Mouse (Mus musculus) embryonic facial prominence, embryonic 13.5 days (tissue): Measurements from ENCODE around the gene Serpina16. TPM values are rescaled to one million over a fixed set of nuclear protein-coding genes. Genes with fewer than 3 reads are reported as not detected.
A peak's percentile ranks its signal among the peaks of the same experiment; 100 is the strongest.

Source experiments
- ATAC-seq: fragments of 200-750 bp; cut with Nextera tagmentation; 2 replicates; pipeline ENCODE4 v1.8.0; 2017; ENCODE audit warnings: low read depth; ENCODE audit not compliant: insufficient number of reproducible peaks, insufficient read depth, low FRiP score, low TSS enrichment
- H3K27ac ChIP-seq: fragments of 300-500 bp; sonication (generic); 2 replicates; pipeline ENCODE4 v1.5.1; 2015; ENCODE audit warnings: moderate library complexity, mild to moderate bottlenecking, inconsistent platforms
- H3K27me3 ChIP-seq: fragments of 300-500 bp; sonication (generic); 2 replicates; pipeline ENCODE4 v1.6.1; 2015; ENCODE audit warnings: mild to moderate bottlenecking, inconsistent platforms
- H3K36me3 ChIP-seq: fragments of 300-500 bp; sonication (generic); 2 replicates; pipeline ENCODE4 v1.6.1; 2015; ENCODE audit warnings: mild to moderate bottlenecking, inconsistent platforms
- H3K4me1 ChIP-seq: fragments of 300-500 bp; sonication (generic); 2 replicates; pipeline ENCODE4 v1.6.1; 2015; ENCODE audit warnings: inconsistent platforms
- H3K4me2 ChIP-seq: fragments of 300-500 bp; sonication (generic); 2 replicates; pipeline ENCODE4 v1.6.1; 2015; ENCODE audit warnings: moderate library complexity, mild to moderate bottlenecking, inconsistent platforms
- H3K4me3 ChIP-seq: fragments of 300-500 bp; sonication (generic); 2 replicates; pipeline ENCODE4 v1.5.1; 2015; ENCODE audit warnings: mild to moderate bottlenecking, inconsistent platforms
- H3K9ac ChIP-seq: fragments of 300-500 bp; sonication (generic); 2 replicates; pipeline ENCODE4 v1.6.1; 2015; ENCODE audit warnings: mild to moderate bottlenecking, inconsistent platforms
- H3K9me3 ChIP-seq: fragments of 300-500 bp; sonication (generic); 2 replicates; pipeline ENCODE4 v1.6.1; 2016; ENCODE audit warnings: inconsistent platforms
- WGBS: fragments of 180-500 bp; shearing (Covaris S2); methylation state at CpG from one replicate; pipeline ENCODE4 v1.1.7; 2015; ENCODE audit warnings: mixed read lengths; 5-methylcytosine and 5-hydroxymethylcytosine counted together
- polyA plus RNA-seq: library from polyadenylated mRNA; unstranded; fragments of >200 nt; fragmentation: Nextera tagmentation; extraction: Ambion mirVana; gene quantifications from 2 replicates; pipeline ENCODE4 v1.2.1, GENCODE M21; 2015

Gene Serpina16
- polyA plus RNA-seq, 1 experiment from 2014 or later = not detected

DNA sequence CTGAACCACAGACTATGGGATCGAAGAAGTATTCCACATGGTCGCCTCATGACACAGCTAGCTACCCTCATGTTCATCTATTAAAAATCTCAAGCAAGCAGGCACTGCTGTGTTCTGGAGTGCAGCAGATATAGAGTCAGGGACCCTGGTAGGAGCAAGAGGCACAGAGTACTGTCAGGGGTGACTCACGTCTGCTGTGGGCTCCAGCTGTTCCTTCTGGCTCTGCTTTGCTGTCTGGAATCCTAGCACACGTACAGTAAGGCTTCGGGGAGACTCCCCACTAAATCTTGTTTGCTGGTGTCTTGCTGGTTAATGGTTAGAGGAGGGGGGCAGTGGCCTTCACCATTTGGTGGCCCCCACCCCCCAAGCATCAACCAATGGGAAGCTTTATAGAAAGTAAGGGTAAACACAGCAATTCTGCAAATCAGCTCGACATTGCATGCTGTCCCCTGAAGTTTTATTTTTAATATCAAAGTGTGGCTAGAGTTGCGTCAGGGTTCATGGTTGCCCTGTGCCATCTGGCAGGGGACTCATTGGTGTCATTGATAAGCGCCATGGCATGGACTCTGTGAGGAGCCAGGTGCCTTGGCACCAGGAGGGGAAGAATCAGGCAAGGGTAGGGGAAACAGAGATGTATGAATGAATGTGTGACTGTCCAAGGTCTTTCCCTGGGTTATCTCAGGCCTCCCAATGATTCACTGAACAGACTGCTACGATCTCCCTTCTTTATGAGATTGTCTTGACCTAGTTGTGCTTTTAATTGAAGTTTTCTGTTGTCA lies 18.9 kb downstream of the Serpina16 start, which contains the start of gene Serpina6:
Gene Serpina6, minus strand, starts transcription at position 365 of the 779 bp plus-strand sequence.
- H3K27ac ChIP-seq = no peak within 1 kb of the TSS
- WGBS = 73% methylated on average over 9 of the region's 9 CpGs
- no peaks in the 10 kb centered on the region for H3K9me3 ChIP-seq
- H3K36me3 ChIP-seq = no peaks in the 10 kb centered on the region
- no peak within 1 kb of the TSS for H3K9ac ChIP-seq
- no peak for ATAC-seq
- H3K4me2 ChIP-seq = no peak within 1 kb of the TSS
- no peak within 1 kb of the TSS for H3K4me3 ChIP-seq
- no peaks in the 10 kb centered on the region for H3K4me1 ChIP-seq
- no peaks in the 10 kb centered on the region for H3K27me3 ChIP-seq

DNA sequence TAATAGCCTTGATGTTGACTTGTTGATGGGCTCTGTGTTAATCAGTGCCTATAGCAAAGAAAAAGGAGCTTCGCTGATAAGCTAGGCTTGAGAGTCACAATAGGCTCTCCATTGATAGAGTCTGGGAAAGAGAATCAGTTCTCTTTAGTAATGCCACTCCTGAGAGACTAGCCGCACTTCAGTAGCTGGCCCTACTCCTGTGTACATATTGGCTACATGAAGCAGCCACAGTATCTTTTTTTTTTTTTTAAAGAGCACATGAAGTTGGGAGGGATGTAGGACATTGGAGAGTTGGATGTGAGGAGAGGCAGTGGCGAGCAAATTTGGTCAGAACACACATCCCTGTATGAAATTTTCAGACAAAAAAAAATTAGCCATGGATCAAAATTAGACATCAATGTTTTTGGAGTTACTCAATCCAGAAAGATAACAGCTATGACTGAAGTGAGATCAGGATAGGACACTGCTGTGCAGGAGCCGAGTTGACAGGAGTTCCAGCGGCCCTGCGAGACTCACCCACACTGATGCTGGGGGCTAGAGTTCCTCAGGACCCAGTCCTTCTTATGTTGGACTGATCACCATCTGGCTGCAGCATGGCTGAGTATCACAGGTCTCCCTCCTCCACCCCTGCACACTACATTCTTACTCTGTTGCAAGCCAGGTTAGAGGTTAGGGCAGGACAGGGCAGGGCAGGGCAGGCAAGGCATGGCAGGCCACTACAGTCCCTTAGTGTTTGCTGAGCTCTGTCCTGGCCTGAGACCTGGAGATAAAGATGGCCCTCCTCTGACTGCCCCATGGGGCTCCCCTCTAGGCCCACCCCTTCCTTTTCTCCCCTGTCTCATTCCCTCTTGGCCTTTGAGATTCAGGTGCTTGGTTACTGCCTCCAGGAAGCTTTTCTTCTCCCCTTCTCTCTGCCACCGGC lies 20.6 kb downstream of the Serpina16 start:
- H3K4me2 ChIP-seq = no peak overlapping the region
- no peak overlapping the region for H3K27ac ChIP-seq
- no peaks in the 10 kb centered on the region for H3K36me3 ChIP-seq
- WGBS = 80% methylated on average over 7 of the region's 7 CpGs
- no peaks in the 10 kb centered on the region for H3K27me3 ChIP-seq
- H3K4me1 ChIP-seq = no peaks in the 10 kb centered on the region
- 0 out of 2 replicates have a peak, but pooled peaks cover 3% of the 10 kb centered on the region for H3K9me3 ChIP-seq
- no peak overlapping the region for H3K4me3 ChIP-seq
- H3K9ac ChIP-seq = no peak overlapping the region
- ATAC-seq = no peak

DNA sequence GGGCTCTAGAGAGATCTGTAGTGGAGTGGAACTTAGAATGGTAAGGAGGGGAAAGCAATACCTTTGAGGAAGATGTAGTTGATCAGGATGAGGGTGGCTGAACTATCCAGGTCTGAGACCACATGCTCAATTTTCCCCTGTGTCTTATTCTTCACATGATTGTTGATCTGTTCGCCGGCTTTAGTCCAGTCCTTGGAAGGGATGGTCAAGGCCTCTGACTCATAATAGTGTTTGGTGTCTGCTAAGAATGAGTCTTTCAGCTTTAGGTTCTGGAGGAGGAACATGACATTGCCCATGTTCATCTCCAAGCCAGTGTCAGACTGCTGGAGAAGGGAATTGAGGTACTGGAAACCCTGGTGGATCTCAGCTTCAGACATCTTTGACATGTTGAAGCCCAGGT lies 22.1 kb downstream of the Serpina16 start:
- Histone ChIP-seq H3K4me3 (no peak overlapping the region), H3K4me1 (no peaks in the 10 kb centered on the region), H3K36me3 (no peaks in the 10 kb centered on the region), H3K27me3 (no peaks in the 10 kb centered on the region), H3K9ac (no peak overlapping the region), H3K4me2 (no peak overlapping the region), H3K9me3 (0 out of 2 replicates have a peak, but pooled peaks cover 4% of the 10 kb centered on the region), H3K27ac (no peak overlapping the region)
- WGBS = 96% methylated on average over 2 of the region's 2 CpGs
- no peak for ATAC-seq

DNA sequence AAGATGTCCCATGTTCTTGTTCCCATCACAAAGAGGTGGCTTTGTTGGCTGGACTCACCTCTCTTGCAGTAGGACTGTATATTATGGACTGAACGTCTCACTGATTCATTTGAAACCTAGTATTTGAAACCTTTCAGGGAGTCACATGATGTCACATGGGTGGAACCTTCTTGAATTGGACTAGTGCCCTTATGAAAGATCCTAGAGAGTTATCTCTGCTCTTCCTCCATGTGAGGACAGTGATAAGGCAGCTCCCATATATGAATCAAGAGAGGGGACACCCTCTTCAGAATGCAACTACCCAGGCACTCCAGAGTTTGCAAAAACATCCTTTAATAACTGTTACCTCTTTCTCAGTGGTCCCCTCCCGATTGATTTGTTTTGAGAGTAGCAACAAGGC lies 29.6 kb downstream of the Serpina16 start:
- Histone ChIP-seq H3K4me1 (peaks cover 8% of the 10 kb centered on the region), H3K27me3 (no peaks in the 10 kb centered on the region), H3K4me2 (no peak overlapping the region), H3K27ac (no peak overlapping the region), H3K9me3 (0 out of 2 replicates have a peak, but pooled peaks cover 4% of the 10 kb centered on the region), H3K9ac (no peak overlapping the region), H3K36me3 (no peaks in the 10 kb centered on the region), H3K4me3 (no peak overlapping the region)
- WGBS = 74% methylated on average over 2 of the region's 2 CpGs
- no peak for ATAC-seq

DNA sequence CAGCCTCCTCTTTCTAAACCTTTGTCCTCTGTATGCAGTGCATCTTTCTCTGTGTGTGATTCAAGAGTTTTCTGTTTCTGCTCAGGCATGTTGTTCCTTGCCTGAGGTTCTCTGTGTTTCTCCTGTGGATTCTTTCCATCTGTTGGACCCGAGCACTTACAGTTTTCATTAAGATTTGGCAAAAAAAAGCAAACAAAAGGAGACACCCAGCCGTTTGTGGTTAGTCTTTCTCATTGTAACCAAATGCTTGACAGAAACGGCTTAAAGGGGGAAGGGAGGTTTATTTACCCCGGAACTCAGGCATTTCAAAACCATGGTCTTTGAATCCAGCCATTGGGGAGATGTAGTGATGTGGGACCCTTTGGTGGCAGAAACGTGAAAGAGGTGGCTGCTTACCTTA lies 31.3 kb downstream of the Serpina16 start:
- Histone ChIP-seq H3K4me2 (0 out of 2 replicates have a peak overlapping the region, but pooled peaks have one; percentile 16), H3K9me3 (no peaks in the 10 kb centered on the region), H3K36me3 (no peaks in the 10 kb centered on the region), H3K27me3 (no peaks in the 10 kb centered on the region), H3K9ac (no peak overlapping the region), H3K27ac (peak overlapping the region; percentile 85), H3K4me1 (peaks cover 8% of the 10 kb centered on the region), H3K4me3 (no peak overlapping the region)
- WGBS = 5% methylated on average over 5 of the region's 5 CpGs
- no peak for ATAC-seq

DNA sequence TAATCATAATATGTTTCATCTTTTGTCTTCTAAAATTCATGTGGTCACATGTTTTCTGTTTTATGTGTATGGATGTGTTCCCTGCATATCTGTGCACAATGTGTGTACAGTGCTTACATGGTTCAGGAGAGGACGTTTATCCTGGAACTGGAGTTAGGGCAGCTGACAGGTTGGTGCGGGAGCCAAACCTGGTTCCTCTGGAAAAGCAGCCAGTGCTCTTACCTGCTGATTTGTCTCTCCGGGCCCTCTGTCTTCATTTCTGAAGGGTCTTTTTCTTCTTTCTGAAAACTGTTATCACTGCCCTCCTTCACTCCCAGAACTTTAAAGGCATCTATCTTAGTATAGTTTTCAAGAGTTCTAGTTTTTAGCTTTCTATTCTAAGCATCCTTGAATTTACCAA lies 32.1 kb downstream of the Serpina16 start:
- Histone ChIP-seq H3K4me1 (peaks cover 8% of the 10 kb centered on the region), H3K4me2 (no peak overlapping the region), H3K36me3 (no peaks in the 10 kb centered on the region), H3K4me3 (no peak overlapping the region), H3K27ac (peak overlapping the region; percentile 85), H3K9me3 (no peaks in the 10 kb centered on the region), H3K27me3 (no peaks in the 10 kb centered on the region), H3K9ac (no peak overlapping the region)
- ATAC-seq = no peak
- 70% methylated on average over 3 of the region's 3 CpGs for WGBS

DNA sequence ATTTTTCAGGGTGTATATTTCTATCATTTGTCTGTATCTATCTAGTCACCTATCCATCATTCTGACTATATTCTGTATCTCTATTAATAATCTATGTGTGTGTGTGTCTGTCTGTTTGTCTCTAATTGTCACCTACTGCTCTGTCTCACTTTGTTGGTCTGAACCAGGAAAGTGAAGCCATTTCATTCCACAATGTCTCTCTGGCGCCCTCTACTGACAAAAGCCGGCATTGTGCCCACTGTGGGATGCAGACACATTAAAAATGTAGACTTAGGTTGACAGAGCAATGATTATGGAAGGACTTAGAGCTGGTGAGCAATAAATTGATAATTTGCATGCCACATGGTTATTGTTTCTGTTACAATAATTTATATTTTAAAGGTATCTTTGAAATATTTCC lies 32.6 kb downstream of the Serpina16 start:
- Histone ChIP-seq H3K4me3 (no peak overlapping the region), H3K9me3 (no peaks in the 10 kb centered on the region), H3K27ac (no peak overlapping the region), H3K4me2 (no peak overlapping the region), H3K27me3 (no peaks in the 10 kb centered on the region), H3K36me3 (no peaks in the 10 kb centered on the region), H3K4me1 (peaks cover 8% of the 10 kb centered on the region), H3K9ac (no peak overlapping the region)
- 0% methylated on average over 2 of the region's 2 CpGs for WGBS
- no peak for ATAC-seq

DNA sequence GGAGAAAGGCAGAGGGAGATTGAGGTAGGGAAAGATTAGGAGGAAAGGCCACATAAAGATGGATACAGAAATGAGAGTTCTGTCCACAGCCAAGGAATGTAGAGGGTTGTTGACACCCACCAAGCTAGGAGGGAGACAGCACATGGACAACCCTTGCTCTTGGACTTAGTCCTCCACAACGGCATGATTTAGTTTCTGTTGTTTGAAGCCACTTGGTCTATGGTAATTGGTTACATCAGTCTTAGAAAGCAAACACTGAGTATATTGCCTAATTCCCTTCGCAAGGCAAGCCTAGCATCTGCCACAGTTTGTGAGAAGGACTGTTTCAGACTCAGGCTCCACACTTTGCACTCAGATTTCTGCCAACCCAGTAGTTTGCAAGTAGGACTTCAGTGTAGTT lies 40.1 kb downstream of the Serpina16 start:
- Histone ChIP-seq H3K9ac (no peak overlapping the region), H3K36me3 (no peaks in the 10 kb centered on the region), H3K4me1 (no peaks in the 10 kb centered on the region), H3K27me3 (no peaks in the 10 kb centered on the region), H3K9me3 (no peaks in the 10 kb centered on the region), H3K4me2 (no peak overlapping the region), H3K4me3 (no peak overlapping the region), H3K27ac (no peak overlapping the region)
- 83% methylated on average over 2 of the region's 2 CpGs for WGBS
- ATAC-seq = no peak

DNA sequence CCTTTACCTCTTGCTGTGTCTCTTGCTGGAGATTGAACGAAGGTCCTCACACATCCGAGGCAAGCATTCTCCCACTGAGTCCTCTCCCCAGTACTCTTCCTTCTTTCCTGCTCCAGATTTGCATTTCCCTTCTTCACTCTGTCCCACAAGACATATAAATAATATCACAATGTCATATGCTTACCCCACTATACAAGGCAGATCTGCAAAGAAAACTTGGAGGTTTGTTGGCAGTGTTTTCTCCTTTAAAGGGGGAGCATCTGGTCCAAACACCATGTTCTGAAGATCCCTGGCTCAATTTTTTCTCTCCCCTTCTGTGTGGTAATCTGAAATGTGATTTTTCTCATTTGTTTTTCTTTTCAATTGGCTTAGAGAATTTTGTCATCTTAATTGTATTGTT lies 41.5 kb downstream of the Serpina16 start:
- H3K9ac ChIP-seq = no peak overlapping the region
- H3K9me3 ChIP-seq = no peaks in the 10 kb centered on the region
- H3K27me3 ChIP-seq = no peaks in the 10 kb centered on the region
- no peak for ATAC-seq
- H3K4me2 ChIP-seq = no peak overlapping the region
- H3K4me3 ChIP-seq = no peak overlapping the region
- WGBS = 79% methylated on average over 2 of the region's 2 CpGs
- H3K4me1 ChIP-seq = no peaks in the 10 kb centered on the region
- H3K36me3 ChIP-seq = no peaks in the 10 kb centered on the region
- H3K27ac ChIP-seq = peak overlapping the region; percentile 22; the same call in 1 of the 2 replicates

DNA sequence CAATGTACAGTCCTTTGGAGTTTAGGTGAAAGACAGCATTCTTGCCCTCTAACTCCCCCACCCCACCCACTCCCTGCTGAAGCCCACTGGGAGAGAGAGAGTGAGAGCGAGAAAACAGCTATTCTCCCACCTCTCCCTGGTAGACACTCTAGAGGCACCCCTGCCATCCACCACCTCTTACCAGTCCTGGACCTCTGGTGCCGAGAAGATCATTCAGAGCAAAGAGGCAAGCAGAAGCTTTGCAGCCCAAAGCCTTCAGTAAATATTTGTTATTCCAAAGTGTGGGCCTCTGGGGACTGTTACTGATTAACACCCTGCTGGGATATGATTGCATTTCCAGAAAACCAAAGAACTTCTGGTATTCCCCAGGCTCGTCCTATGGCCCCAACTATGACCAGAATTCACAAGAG lies 44.7 kb downstream of the Serpina16 start, which contains the start of gene Serpina10:
Gene Serpina10, minus strand, starts transcription at position 242 of the 410 bp plus-strand sequence.
- Histone ChIP-seq H3K36me3 (no peaks in the 10 kb centered on the region), H3K9ac (no peak within 1 kb of the TSS), H3K4me1 (no peaks in the 10 kb centered on the region), H3K4me2 (no peak within 1 kb of the TSS), H3K4me3 (no peak within 1 kb of the TSS), H3K9me3 (no peaks in the 10 kb centered on the region), H3K27ac (no peak within 1 kb of the TSS), H3K27me3 (no peaks in the 10 kb centered on the region)
- 70% methylated on average over 3 of the region's 3 CpGs for WGBS
- no peak for ATAC-seq
